Mouse (Mus musculus): ENCODE results near the gene Nxf1. TPM values are rescaled to one million over a fixed set of nuclear protein-coding genes. Genes with fewer than 3 reads are reported as not detected.

Gene Nxf1
- polyA plus RNA-seq, 1 experiment from 2014 or later, result 127 TPM

DNA sequence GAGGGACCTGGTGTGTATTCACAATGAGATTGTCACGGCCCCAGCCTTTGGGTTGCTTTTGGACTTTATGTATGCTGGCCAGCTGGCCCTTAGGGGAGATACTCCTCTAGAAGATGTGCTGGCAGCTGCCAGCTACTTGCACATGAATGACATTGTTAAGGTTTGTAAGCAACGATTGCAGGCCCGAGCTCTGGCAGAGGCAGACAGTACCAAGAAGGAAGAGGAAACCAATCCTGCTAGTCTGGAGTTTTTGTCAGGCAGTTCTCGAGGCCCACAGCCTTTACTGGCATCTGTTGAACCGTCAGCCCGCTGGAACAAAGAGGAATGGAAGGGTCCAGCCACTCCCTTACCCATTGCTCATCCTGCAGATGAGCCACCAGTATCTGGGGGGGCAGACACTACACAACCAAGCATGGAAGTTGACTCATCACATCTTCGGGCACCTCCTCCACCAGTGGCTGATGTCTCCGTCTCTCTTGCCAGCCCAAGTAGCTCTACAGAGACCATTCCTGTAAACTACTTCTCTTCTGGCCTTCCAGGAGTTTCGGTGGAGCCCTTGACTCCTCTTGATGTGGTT, 46.4 kb downstream of the Nxf1 start:
- Histone ChIP-seq H3K4me2 (peak overlapping the region; percentile 79), H3K27ac (replicated peaks) (peak overlapping the region; percentile 92; the same call in 1 of the 2 replicates), H3K4me3 (replicated peaks) (peak overlapping the region; percentile 63), H3K36me3 (peaks cover 26% of the 10 kb centered on the region), H3K27me3 (replicated peaks) (no peaks in the 10 kb centered on the region), H3K9ac (replicated peaks) (no peak overlapping the region), H3K4me1 (peaks cover 35% of the 10 kb centered on the region), H3K9me3 (replicated peaks) (no peaks in the 10 kb centered on the region)
- WGBS, result 92% methylated on average over 9 of the region's 9 CpGs
- no peak for ATAC-seq (ENCODE audit: low FRiP score)

DNA sequence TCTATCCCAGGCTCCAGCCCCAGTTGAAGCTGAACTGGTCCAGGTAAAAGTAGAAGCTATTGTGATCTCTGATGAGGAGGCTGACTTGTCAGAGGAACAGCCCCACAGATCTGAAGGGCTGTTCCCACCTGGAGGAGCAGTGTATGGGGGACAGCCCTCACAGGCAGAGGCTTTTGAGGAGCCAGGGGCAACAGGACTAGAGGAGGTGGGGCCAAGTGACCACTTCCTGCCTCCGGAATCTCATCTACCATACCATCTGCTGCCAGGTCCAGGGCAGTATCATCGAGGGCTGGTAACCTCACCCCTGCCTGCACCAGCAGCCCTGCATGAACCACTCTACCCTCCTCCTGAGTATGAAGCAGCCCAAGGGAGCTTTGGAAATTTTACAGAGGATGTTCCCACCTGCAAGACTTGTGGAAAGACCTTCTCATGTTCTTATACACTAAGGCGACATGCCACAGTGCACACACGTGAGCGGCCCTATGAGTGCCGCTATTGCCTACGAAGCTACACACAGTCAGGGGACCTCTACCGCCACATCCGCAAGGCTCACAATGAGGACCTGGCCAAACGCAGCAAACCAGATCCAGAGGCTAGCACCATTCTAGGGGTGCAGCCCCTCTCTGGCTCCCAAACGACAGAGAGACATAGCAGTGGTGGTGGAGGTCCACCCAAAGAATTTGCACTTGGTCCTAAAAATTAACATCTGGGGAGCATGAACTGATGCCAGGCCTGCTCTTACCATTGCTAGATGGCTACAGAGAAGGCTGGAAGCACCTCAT, 47.2 kb downstream of the Nxf1 start:
- no peak overlapping the region for H3K4me3 ChIP-seq (replicated peaks)
- ATAC-seq (ENCODE audit: low FRiP score), result no peak
- WGBS, result 94% methylated on average over 11 of the region's 11 CpGs
- H3K27ac ChIP-seq (replicated peaks), result no peak overlapping the region
- no peak overlapping the region for H3K4me2 ChIP-seq
- no peak overlapping the region for H3K9ac ChIP-seq (replicated peaks)
- no peaks in the 10 kb centered on the region for H3K9me3 ChIP-seq (replicated peaks)
- peaks cover 29% of the 10 kb centered on the region for H3K4me1 ChIP-seq
- H3K27me3 ChIP-seq (replicated peaks), result no peaks in the 10 kb centered on the region
- peaks cover 31% of the 10 kb centered on the region for H3K36me3 ChIP-seq

DNA sequence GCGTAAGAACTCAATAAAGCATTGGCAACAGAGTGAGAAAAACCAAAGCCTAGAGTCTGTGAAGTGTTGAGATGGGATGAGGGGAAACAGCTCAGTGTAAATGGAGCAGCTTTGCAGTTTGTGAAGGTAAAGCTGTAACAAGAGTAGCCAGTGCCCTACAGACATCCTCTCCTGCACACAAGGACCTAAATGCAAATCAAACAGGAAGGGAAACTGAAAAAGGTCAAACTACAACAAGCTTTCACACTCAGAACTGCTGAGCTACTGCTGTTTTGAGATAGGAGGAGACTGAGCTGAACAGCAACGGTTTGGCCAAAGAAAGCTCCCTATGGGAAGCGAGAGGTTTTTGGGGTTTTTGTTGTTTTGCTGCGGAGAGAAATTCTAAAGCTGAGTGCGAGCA, 49.9 kb downstream of the Nxf1 start:
- Histone ChIP-seq H3K4me3 (replicated peaks) (no peak overlapping the region), H3K9ac (replicated peaks) (no peak overlapping the region), H3K9me3 (replicated peaks) (no peaks in the 10 kb centered on the region), H3K36me3 (peaks cover 49% of the 10 kb centered on the region), H3K4me1 (peaks cover 26% of the 10 kb centered on the region), H3K4me2 (no peak overlapping the region), H3K27ac (replicated peaks) (no peak overlapping the region), H3K27me3 (replicated peaks) (no peaks in the 10 kb centered on the region)
- 92% methylated on average over 5 of the region's 5 CpGs for WGBS
- ATAC-seq (ENCODE audit: low FRiP score), result no peak

DNA sequence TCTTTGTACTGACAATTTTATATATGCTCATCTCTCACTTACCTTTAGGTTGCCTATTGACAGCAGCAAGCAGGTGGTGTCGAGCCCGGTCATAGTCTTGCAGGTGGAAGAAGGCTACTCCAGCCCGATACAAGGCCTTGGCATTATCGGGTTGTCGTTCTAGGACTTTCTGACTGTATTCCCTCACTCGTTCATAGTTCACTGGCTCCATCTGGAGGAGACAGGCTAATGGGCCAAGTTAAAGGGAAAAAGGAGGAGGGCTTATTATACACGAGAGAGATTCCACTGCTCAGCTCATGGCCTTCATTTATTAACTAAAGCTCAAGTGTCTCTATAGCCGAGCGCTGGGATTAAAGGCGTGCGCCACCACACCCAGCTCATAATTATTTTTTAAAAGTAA, 58.9 kb downstream of the Nxf1 start:
- Histone ChIP-seq H3K4me1 (peaks cover 38% of the 10 kb centered on the region), H3K4me2 (peak overlapping the region; percentile 22), H3K4me3 (replicated peaks) (no peak overlapping the region), H3K9me3 (replicated peaks) (no peaks in the 10 kb centered on the region), H3K36me3 (peaks cover 33% of the 10 kb centered on the region), H3K27ac (replicated peaks) (no peak overlapping the region), H3K9ac (replicated peaks) (0 out of 2 replicates have a peak overlapping the region, but pooled peaks have one; percentile 10), H3K27me3 (replicated peaks) (no peaks in the 10 kb centered on the region)
- WGBS, result 59% methylated on average over 11 of the region's 11 CpGs
- ATAC-seq (ENCODE audit: low FRiP score), result no peak

DNA sequence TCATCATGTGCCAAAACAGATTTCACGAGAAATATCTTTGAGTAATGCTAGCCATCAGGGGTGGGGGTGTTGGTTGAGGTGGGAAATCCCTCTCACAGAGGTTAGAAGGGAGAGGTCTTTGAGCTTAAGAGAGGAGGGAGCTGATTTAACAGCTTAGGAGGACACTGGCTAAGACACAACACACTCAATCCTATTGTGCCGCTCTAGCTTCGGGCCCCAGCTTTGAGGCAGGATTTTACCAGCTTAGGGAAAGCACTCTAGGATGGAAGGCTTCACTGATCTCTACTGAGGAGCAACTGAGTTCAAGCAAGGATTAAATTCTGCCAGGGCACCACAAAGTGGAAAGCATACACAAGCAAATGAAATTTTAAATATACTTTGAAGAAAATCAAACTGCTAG, 60.1 kb downstream of the Nxf1 start:
- H3K4me2 ChIP-seq, result peak overlapping the region; percentile 22
- H3K9ac ChIP-seq (replicated peaks), result peak overlapping the region; percentile 0; the same call in 1 of the 2 replicates
- no peak overlapping the region for H3K27ac ChIP-seq (replicated peaks)
- H3K36me3 ChIP-seq, result peaks cover 25% of the 10 kb centered on the region
- H3K4me1 ChIP-seq, result peaks cover 48% of the 10 kb centered on the region
- no peaks in the 10 kb centered on the region for H3K27me3 ChIP-seq (replicated peaks)
- no peak for ATAC-seq (ENCODE audit: low FRiP score)
- 84% methylated on average over 3 of the region's 3 CpGs for WGBS
- peak overlapping the region; percentile 7; the same call in 1 of the 2 replicates for H3K4me3 ChIP-seq (replicated peaks)
- H3K9me3 ChIP-seq (replicated peaks), result no peaks in the 10 kb centered on the region

DNA sequence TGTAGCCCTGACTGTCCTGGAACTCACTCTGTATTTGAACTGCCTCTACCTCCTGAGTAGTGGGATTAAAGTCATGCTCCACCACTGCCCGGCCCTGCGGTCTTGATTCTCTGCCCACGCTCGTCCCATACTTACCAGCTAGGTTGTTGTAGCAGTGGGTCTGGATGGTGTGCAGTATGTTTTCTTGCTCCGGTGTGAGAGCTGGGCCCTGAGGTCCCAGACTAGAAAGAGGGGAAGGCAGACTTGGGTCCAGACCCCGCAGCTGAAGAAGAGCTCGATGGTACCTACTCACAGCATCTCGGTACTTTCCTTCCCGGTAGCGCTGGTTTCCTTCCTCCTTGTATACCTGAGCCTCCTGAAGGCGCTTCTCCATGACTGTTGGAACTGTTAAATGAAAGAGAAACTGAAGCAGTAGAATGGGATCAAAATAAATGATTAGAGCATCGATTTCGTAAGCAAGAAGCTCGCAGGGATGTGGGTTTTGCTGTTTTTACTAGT, 61.5 kb downstream of the Nxf1 start:
- H3K4me3 ChIP-seq (replicated peaks), result peak overlapping the region; percentile 83
- 34% methylated on average over 14 of the region's 14 CpGs for WGBS
- H3K4me2 ChIP-seq, result peak overlapping the region; percentile 95
- no peaks in the 10 kb centered on the region for H3K27me3 ChIP-seq (replicated peaks)
- ATAC-seq (ENCODE audit: low FRiP score), result no peak
- peaks cover 20% of the 10 kb centered on the region for H3K36me3 ChIP-seq
- no peaks in the 10 kb centered on the region for H3K9me3 ChIP-seq (replicated peaks)
- peak overlapping the region; percentile 90 for H3K9ac ChIP-seq (replicated peaks)
- peak overlapping the region; percentile 100 for H3K27ac ChIP-seq (replicated peaks)
- H3K4me1 ChIP-seq, result peaks cover 62% of the 10 kb centered on the region

DNA sequence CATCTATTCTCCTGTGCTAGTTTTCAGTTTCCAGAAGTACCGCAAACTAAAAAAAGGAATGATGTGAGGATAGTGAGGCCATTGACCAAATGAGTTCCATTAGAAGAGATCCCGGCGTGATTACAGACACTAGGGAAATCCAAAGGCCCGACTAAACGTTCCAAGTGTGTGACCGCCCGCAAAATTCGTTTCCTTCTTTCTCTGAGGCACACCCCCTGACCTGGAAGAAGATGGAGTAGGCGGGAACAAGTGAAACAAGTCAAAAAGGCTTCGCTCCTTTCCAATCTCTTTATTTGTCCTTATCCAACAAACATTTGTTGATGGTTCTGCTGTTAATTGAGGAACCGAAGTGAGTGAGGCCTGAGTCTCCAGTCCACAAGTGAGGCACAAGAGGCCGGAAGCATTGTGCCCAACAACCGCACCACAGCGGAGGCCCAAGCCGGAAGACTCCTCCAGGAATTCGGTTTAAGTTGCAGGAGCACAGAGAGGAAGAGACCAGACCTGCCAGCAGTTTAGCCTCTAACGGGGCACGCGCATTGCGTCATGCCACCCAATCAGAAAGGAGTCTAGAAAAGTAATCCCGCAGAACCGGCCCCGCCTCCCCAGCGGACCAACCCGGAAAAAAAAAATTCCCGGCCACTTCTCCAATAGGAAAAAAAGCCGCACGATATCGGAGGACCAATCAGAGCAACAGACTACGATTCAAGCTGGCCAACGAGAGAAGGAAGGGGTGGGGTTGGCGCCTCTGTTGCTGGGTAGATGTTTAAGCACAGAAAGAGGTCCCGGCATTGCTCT, 62.1 kb downstream of the Nxf1 start, which contains the start of gene Ttc9c:
TSS of gene Ttc9c (minus strand) at position 533 of the 795 bp plus-strand sequence.
- H3K27ac ChIP-seq (replicated peaks), result peak within 1 kb of the TSS; percentile 100
- WGBS, result under 1% methylated on average over 33 of the region's 33 CpGs
- H3K27me3 ChIP-seq (replicated peaks), result no peaks in the 10 kb centered on the region
- H3K36me3 ChIP-seq, result peaks cover 23% of the 10 kb centered on the region
- peak within 1 kb of the TSS; percentile 83 for H3K4me3 ChIP-seq (replicated peaks)
- peak within 1 kb of the TSS; percentile 90 for H3K9ac ChIP-seq (replicated peaks)
- peak; percentile 95 for ATAC-seq (ENCODE audit: low FRiP score)
- H3K9me3 ChIP-seq (replicated peaks), result no peaks in the 10 kb centered on the region
- peak within 1 kb of the TSS; percentile 95 for H3K4me2 ChIP-seq
- H3K4me1 ChIP-seq, result peaks cover 60% of the 10 kb centered on the region

DNA sequence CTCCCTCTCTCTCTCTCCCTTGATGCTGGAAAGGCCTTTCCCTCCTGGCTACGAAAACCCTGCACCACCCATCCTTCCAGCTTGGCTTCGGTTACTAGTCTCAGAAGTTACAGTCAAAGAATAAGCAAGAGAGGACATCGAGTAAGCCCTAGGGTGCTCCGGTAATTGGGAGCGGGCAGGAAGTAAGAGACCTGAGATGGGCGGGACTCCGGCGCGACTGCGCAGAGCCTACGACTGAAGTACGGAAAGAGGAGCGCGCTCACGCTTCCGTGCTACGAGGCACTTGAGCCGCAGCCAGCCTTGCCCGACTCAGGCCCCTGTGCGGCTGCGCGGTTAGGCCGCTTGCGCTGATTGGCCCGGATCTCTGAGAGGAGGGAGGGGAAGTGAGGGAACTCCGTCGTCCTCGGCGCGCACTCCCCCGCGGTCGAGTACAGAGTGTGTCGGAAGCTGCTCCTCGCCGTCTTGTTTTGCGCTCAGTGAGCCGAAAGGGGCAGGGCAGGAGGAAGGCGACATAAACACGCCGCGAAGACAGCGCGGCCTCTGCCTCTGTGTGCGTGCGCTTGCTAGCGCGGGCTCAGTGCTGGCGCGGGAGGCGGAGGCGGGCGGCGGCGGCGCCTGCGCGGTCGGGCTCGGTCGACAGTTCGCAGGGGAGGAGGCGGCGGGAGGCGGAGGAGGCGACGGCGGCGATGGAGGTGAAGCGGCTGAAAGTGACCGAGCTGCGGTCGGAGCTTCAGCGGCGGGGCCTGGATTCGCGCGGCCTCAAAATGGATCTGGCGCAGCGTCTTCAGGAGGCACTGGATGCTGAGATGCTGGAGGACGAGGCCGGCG, 62.9 kb downstream of the Nxf1 start, which contains the start of gene Hnrnpul2:
TSS of gene Hnrnpul2 (plus strand) at position 415 of the 828 bp plus-strand sequence.
- ATAC-seq (ENCODE audit: low FRiP score), result peak; percentile 96
- H3K4me1 ChIP-seq, result peaks cover 60% of the 10 kb centered on the region

More for the DNA sequence above, 62.9 kb downstream of the Nxf1 start, which contains the start of gene Hnrnpul2:
- WGBS, result under 1% methylated on average over 82 of the region's 83 CpGs
- peak within 1 kb of the TSS; percentile 100 for H3K27ac ChIP-seq (replicated peaks)
- peak within 1 kb of the TSS; percentile 90 for H3K9ac ChIP-seq (replicated peaks)
- peak within 1 kb of the TSS; percentile 83 for H3K4me3 ChIP-seq (replicated peaks)
- H3K9me3 ChIP-seq (replicated peaks), result no peaks in the 10 kb centered on the region
- peak within 1 kb of the TSS; percentile 95 for H3K4me2 ChIP-seq
- no peaks in the 10 kb centered on the region for H3K27me3 ChIP-seq (replicated peaks)
- peaks cover 25% of the 10 kb centered on the region for H3K36me3 ChIP-seq
